Mouse (Mus musculus) G1E (cell line): Measurements from ENCODE around the gene Lmna.

Experiments used
- CTCF ChIP-seq: IDR thresholded peaks from 2 replicates; pipeline ENCODE4 v1.5.1; 2012; ENCODE audit warnings: low read depth, low read length, inconsistent platforms, mixed read lengths
- GATA1 ChIP-seq: IDR thresholded peaks from 2 replicates; pipeline ENCODE4 v1.6.1; 2012; ENCODE audit warnings: borderline replicate concordance, low read length, inconsistent platforms, mixed read lengths
- TAL1 ChIP-seq: conservative IDR thresholded peaks from 2 replicates; pipeline ENCODE4 v1.6.1; 2012; ENCODE audit warnings: low read depth, low read length, inconsistent platforms, mixed read lengths

GRCm38 (mm10) chr3:88446471-88447123 lies 63.2 kb downstream of the Lmna start:
- TF ChIP-seq GATA1 (no peak), CTCF (no peak), TAL1 (no peak)
